In the genomic region with DNA sequence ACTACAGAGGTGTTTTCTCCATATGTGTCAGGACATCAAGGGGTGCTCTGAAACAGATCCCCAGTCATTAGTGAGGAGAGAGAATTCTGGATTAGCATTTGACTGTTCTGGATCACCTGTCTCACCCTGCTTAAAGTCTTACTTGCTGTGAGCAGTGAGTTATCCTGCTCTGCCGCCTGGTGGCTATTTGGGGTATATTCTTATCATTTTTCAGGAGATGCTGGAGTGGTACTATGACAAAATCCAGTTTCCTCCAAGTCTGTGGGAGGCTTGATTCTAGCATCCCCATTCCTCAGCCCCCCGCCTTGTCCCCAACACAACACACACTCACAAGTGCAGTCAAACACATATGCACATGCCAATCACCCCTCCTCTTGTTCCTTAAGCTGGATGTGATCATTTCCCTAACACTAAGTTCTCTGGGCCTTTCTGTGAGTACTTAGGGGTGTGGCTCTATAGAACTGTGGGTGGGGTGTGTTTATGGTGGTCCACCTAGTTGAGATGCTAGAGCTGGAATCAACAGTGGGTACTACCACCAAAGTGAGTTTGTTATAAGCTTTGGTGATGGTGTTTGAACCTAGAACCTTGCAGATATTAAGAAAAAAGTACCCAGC, we compare ENCODE assay signal across 9 mouse cellular contexts.
DNase-seq lines count a peak whose midpoint lies in the region; ATAC-seq and TF ChIP-seq lines count a peak whose summit lies in the region.
"Had no signal": no experiment of that assay in that cellular context is flagged by ENCODE, and none has a peak within 500 bp of the region (broad histone marks: within the 10 kb centered on the region; RNA-seq: fewer than 3 reads in every experiment).

No protein-coding gene starts in this region.

- ATAC-seq in hindbrain, embryonic 11.5 days (ENCODE audit: low FRiP score), result peak; percentile 28; the same call in 1 of the 2 replicates
- no peak for ATAC-seq in stomach, postnatal 0 days (ENCODE audit: low FRiP score, low TSS enrichment)

- no peaks in the 10 kb centered on the region for H3K27me3 ChIP-seq in hindbrain, embryonic 11.5 days (ENCODE audit: control insufficient read depth, insufficient read depth, low read length)
- peaks cover 14% of the 10 kb centered on the region for H3K27me3 ChIP-seq in midbrain, embryonic 10.5 days (ENCODE audit: low read depth, poor library complexity, severe bottlenecking)
- no peaks in the 10 kb centered on the region for H3K27me3 ChIP-seq in stomach, postnatal 0 days (ENCODE audit: control insufficient read depth, insufficient read depth, low read length)

- H3K9me3 ChIP-seq in hindbrain, embryonic 11.5 days (ENCODE audit: control insufficient read depth, low read length), result no peaks in the 10 kb centered on the region
- H3K9me3 ChIP-seq in midbrain, embryonic 10.5 days (replicated peaks), result no peaks in the 10 kb centered on the region
- no peaks in the 10 kb centered on the region for H3K9me3 ChIP-seq in stomach, postnatal 0 days (ENCODE audit: control insufficient read depth, low read length)

- 25% methylated on average over 2 of the region's 2 CpGs for WGBS in hindbrain, embryonic 11.5 days
- 24% methylated on average over 2 of the region's 2 CpGs for WGBS in midbrain, embryonic 10.5 days
- WGBS in stomach, postnatal 0 days, result 14% methylated on average over 2 of the region's 2 CpGs

- H3K9ac ChIP-seq in hindbrain, embryonic 11.5 days (ENCODE audit: low read depth, low read length), result no peak overlapping the region
- no peak overlapping the region for H3K9ac ChIP-seq in stomach, postnatal 0 days (ENCODE audit: low read length)

- no peak overlapping the region for H3K4me3 ChIP-seq in hindbrain, embryonic 11.5 days (ENCODE audit: low read depth, low read length)
- H3K4me3 ChIP-seq in midbrain, embryonic 10.5 days, result no peak overlapping the region
- no peak overlapping the region for H3K4me3 ChIP-seq in stomach, postnatal 0 days (ENCODE audit: low read depth, low read length)
- H3K4me3 ChIP-seq: erythroblast, embryonic 14.5 days had no signal

- DNase-seq in NIH3T3 (ENCODE audit: low read depth), result peak; percentile 49
- peak; percentile 71 for DNase-seq in adrenal gland, postnatal 14 days
- DNase-seq in fibroblast of lung, adult 2 months (ENCODE audit: low read depth), result peak; percentile 16
- peak; percentile 72 for DNase-seq in hindbrain, embryonic 11.5 days (ENCODE audit: low spot score)
- peak; percentile 59 for DNase-seq in layer of hippocampus, adult 9-10 months (ENCODE audit: low spot score)
- peak; percentile 52 for DNase-seq in midbrain, embryonic 10.5 days (ENCODE audit: low spot score)
- DNase-seq in stomach, postnatal 0 days (ENCODE audit: low spot score), result peak; percentile 28
- DNase-seq in thymus, postnatal 0 days (ENCODE audit: low spot score), result no peak

- no peak overlapping the region for H3K4me2 ChIP-seq in hindbrain, embryonic 11.5 days (replicated peaks; ENCODE audit: low read depth, low read length)
- H3K4me2 ChIP-seq in stomach, postnatal 0 days (replicated peaks; ENCODE audit: low read depth), result no peak overlapping the region

- H3K27ac ChIP-seq in hindbrain, embryonic 11.5 days (ENCODE audit: low read depth, low read length), result no peak overlapping the region
- H3K27ac ChIP-seq in midbrain, embryonic 10.5 days (replicated peaks), result no peak overlapping the region
- no peak overlapping the region for H3K27ac ChIP-seq in stomach, postnatal 0 days (replicated peaks)

- peak; percentile 81 for TF ChIP-seq CTCF in stomach, postnatal 0 days (IDR thresholded peaks at IDR 0.05; ENCODE audit: low read depth)

- H3K4me1 ChIP-seq in hindbrain, embryonic 11.5 days (replicated peaks; ENCODE audit: control insufficient read depth, insufficient read depth, low read length), result no peaks in the 10 kb centered on the region; the same call in 1 of the 2 replicates
- peaks cover 23% of the 10 kb centered on the region for H3K4me1 ChIP-seq in midbrain, embryonic 10.5 days
- no peaks in the 10 kb centered on the region for H3K4me1 ChIP-seq in stomach, postnatal 0 days (replicated peaks; ENCODE audit: control insufficient read depth, insufficient read depth)

- TF ChIP-seq EP300 in stomach, postnatal 0 days (optimal IDR thresholded peaks at IDR 0.05), result no peak

- H3K36me3 ChIP-seq in hindbrain, embryonic 11.5 days (ENCODE audit: control insufficient read depth, insufficient read depth, low read length), result no peaks in the 10 kb centered on the region
- no peaks in the 10 kb centered on the region for H3K36me3 ChIP-seq in midbrain, embryonic 10.5 days
- H3K36me3 ChIP-seq in stomach, postnatal 0 days (ENCODE audit: control insufficient read depth, insufficient read depth, low read length), result no peaks in the 10 kb centered on the region
